Mouse (Mus musculus) megakaryocyte, embryonic 14.5 days (primary cell): Measurements from ENCODE around the gene L3mbtl2.

ENCODE experiments used
- FLI1 ChIP-seq: IDR thresholded peaks from 2 replicates; pipeline ENCODE4 v1.6.1; 2012; ENCODE audit warnings: low read length, inconsistent platforms, mixed read lengths
- GATA1 ChIP-seq: IDR thresholded peaks from 3 replicates; pipeline ENCODE4 v1.6.1; 2012; ENCODE audit warnings: mixed read lengths, low read length, inconsistent platforms, borderline replicate concordance

- TF ChIP-seq GATA1 (no peak), FLI1 (no peak)
These were observed 36.5 kb downstream of the L3mbtl2 start for GRCm38 (mm10) chr15:81700161-81700560.
